Mouse (Mus musculus): ENCODE measurements around the gene Rpl27. TPM values are rescaled to one million over a fixed set of nuclear protein-coding genes. Genes with fewer than 3 reads are reported as not detected.
A peak's percentile ranks its signal among the peaks of the same experiment; 100 is the strongest.
"Not testable (repeated sequence)": the region's sequence is repeated elsewhere in the genome, so short reads cannot be mapped to it uniquely, and the experiment has no call there.

Gene Rpl27
- polyA plus RNA-seq, 1 experiment from 2014 or later: 421 TPM

DNA sequence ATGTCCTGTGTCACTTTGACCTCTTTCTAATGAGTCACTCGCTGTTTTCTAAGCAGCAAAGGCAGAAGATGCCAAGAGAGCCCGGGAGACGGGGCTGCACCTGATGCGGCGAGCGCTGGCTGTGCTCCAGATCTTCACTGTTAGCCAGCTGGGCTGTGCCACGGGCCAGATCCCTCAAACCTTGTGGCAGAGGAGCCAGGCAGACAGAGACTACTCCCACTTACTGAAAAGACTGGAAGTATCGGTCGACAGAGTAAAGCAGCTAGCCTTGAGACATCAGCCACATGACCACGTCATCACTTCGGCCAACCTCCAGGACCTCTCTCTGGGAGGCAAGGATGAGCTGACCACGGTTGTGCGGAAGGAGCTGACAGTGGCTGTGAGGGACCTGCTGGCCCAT lies 8.7 kb upstream of the Rpl27 start:
- H3K9me3 ChIP-seq (ENCODE audit: low read depth, low read length): no peaks in the 10 kb centered on the region

DNA sequence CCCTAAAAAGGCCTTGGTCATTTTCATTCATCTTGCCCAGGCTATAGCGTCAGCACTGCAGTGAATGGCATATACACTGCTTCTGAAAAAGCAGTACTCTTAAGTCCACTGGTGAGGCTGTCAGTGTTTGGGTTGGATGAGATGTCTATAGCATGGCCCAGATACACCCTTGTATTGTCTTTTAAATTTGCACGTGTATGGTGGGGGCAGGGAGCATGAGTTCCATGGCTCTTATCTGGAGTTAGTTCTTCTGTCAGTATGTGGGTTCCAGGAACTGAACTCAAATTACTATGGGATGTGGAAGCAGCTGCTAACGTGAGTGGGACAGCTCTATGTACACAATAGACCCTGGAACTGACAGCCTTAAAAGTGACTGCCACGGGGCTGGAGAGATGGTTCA lies 6.3 kb upstream of the Rpl27 start:
- WGBS: 68% methylated on average over 4 of the region's 4 CpGs
- H3K9ac ChIP-seq: no peak overlapping the region
- no peak overlapping the region for H3K27ac ChIP-seq (ENCODE audit: low read depth)
- no peaks in the 10 kb centered on the region for H3K27me3 ChIP-seq (ENCODE audit: insufficient read depth, low read length)
- H3K9me3 ChIP-seq (ENCODE audit: low read depth, low read length): no peaks in the 10 kb centered on the region
- no peaks in the 10 kb centered on the region for H3K4me1 ChIP-seq (ENCODE audit: insufficient read depth)
- no peak overlapping the region for H3K4me3 ChIP-seq (ENCODE audit: low read depth, low read length)
- peaks cover 43% of the 10 kb centered on the region for H3K36me3 ChIP-seq (ENCODE audit: insufficient read depth)
- no peak overlapping the region for H3K4me2 ChIP-seq
- DNase-seq (no peak), ATAC-seq (ENCODE audit: insufficient read depth) (no peak)
- TF ChIP-seq CTCF (IDR thresholded peaks at IDR 0.05; ENCODE audit: low read depth): no peak

More for the DNA sequence above, 8.7 kb upstream of the Rpl27 start:
- H3K9ac ChIP-seq: no peak overlapping the region
- no peaks in the 10 kb centered on the region for H3K27me3 ChIP-seq (ENCODE audit: insufficient read depth, low read length)
- WGBS: 88% methylated on average over 13 of the region's 13 CpGs
- H3K4me3 ChIP-seq (ENCODE audit: low read depth, low read length): no peak overlapping the region
- H3K36me3 ChIP-seq (ENCODE audit: insufficient read depth): peaks cover 60% of the 10 kb centered on the region
- no peak for ATAC-seq (ENCODE audit: insufficient read depth)
- TF ChIP-seq CTCF (IDR thresholded peaks at IDR 0.05; ENCODE audit: low read depth): no peak
- H3K4me2 ChIP-seq: no peak overlapping the region
- no peak overlapping the region for H3K27ac ChIP-seq (ENCODE audit: low read depth)
- no peaks in the 10 kb centered on the region for H3K4me1 ChIP-seq (ENCODE audit: insufficient read depth)
- no peak for DNase-seq

GRCm38 (mm10) chr11:101436916-101437315 lies 5.2 kb upstream of the Rpl27 start:
- 82% methylated on average over 4 of the region's 4 CpGs for WGBS
- Histone ChIP-seq H3K9ac (no peak overlapping the region), H3K27me3 (ENCODE audit: insufficient read depth, low read length) (no peaks in the 10 kb centered on the region), H3K4me2 (no peak overlapping the region), H3K4me3 (ENCODE audit: low read depth, low read length) (no peak overlapping the region), H3K4me1 (ENCODE audit: insufficient read depth) (no peaks in the 10 kb centered on the region), H3K36me3 (ENCODE audit: insufficient read depth) (peaks cover 36% of the 10 kb centered on the region), H3K27ac (ENCODE audit: low read depth) (no peak overlapping the region), H3K9me3 (ENCODE audit: low read depth, low read length) (no peaks in the 10 kb centered on the region)
- TF ChIP-seq CTCF (IDR thresholded peaks at IDR 0.05; ENCODE audit: low read depth): no peak
- ATAC-seq (ENCODE audit: insufficient read depth) (no peak), DNase-seq (no peak)

- 37% methylated on average over 3 of the region's 3 CpGs for WGBS
- H3K4me1 ChIP-seq (ENCODE audit: insufficient read depth); H3K4me2 ChIP-seq; H3K9ac ChIP-seq; H3K9me3 ChIP-seq (ENCODE audit: low read depth, low read length); DNase-seq; H3K4me3 ChIP-seq (ENCODE audit: low read depth, low read length); H3K27ac ChIP-seq (ENCODE audit: low read depth); ATAC-seq (ENCODE audit: insufficient read depth); H3K27me3 ChIP-seq (ENCODE audit: insufficient read depth, low read length): not testable (repeated sequence)
- peaks cover 29% of the 10 kb centered on the region for H3K36me3 ChIP-seq (ENCODE audit: insufficient read depth)
Observed at GRCm38 (mm10) chr11:101438006-101438405, 4.1 kb upstream of the Rpl27 start.

- H3K9me3 ChIP-seq (ENCODE audit: low read depth, low read length); H3K9ac ChIP-seq; DNase-seq; H3K4me1 ChIP-seq (ENCODE audit: insufficient read depth); H3K27me3 ChIP-seq (ENCODE audit: insufficient read depth, low read length); H3K27ac ChIP-seq (ENCODE audit: low read depth); ATAC-seq (ENCODE audit: insufficient read depth): not testable (repeated sequence)
- peak overlapping the region; percentile 96 for H3K4me2 ChIP-seq
- WGBS: 40% methylated on average over 15 of the region's 15 CpGs
- H3K4me3 ChIP-seq (ENCODE audit: low read depth, low read length): peak overlapping the region; percentile 78
- peaks cover 33% of the 10 kb centered on the region for H3K36me3 ChIP-seq (ENCODE audit: insufficient read depth)
Observed at GRCm38 (mm10) chr11:101441450-101442126, 510 bp upstream of the Rpl27 start.

DNA sequence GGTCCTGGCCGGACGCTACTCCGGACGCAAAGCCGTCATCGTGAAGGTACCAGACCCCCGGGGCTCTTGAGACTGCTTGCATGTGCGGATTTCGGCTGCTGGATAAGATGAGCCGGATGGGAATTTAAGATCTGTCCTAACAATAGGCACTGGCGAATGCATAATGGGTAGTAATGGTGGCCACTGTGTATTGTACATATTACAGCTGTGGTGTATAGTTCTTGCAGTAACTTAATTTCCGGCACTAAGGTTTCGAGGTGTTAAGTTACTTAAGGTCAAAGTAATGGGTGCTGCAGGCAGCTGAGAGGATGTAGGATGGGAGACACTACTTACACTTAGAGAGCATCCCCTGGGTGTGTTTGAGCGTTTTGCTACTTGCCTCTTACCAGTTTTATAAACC lies 662 bp downstream of the Rpl27 start:
- ATAC-seq (ENCODE audit: insufficient read depth) (peak; percentile 10; the same call in 1 of the 2 replicates), DNase-seq (no peak)
- peak overlapping the region; percentile 96 for H3K4me2 ChIP-seq
- no peaks in the 10 kb centered on the region for H3K9me3 ChIP-seq (ENCODE audit: low read depth, low read length)
- H3K27me3 ChIP-seq (ENCODE audit: insufficient read depth, low read length): no peaks in the 10 kb centered on the region
- peaks cover 33% of the 10 kb centered on the region for H3K36me3 ChIP-seq (ENCODE audit: insufficient read depth)
- no peaks in the 10 kb centered on the region for H3K4me1 ChIP-seq (ENCODE audit: insufficient read depth)
- peak overlapping the region; percentile 91 for H3K27ac ChIP-seq (ENCODE audit: low read depth)
- H3K9ac ChIP-seq: peak overlapping the region; percentile 91
- no peak for TF ChIP-seq CTCF (IDR thresholded peaks at IDR 0.05; ENCODE audit: low read depth)
- H3K4me3 ChIP-seq (ENCODE audit: low read depth, low read length): peak overlapping the region; percentile 78
- WGBS: 1% methylated on average over 14 of the region's 14 CpGs

DNA sequence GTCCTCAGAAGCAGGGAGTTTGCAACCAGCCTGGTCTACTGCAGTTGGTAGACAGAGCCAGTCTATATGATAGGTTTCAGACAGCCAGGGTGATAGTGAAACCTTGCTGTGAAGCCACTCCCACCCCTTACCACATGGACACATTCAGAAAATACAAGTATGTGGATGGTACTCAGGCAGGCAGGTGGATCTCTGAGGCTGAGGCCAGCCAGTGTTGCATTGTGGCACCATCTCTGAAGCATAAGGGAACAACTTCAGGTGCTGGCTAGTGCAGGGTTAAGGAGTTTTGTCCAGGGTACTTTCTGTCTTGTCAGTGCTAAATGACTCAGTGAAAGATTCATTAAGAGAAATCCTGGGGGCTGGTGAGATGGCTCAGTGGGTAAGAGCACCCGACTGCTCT lies 4.2 kb downstream of the Rpl27 start:
- Histone ChIP-seq H3K27me3 (ENCODE audit: insufficient read depth, low read length) (no peaks in the 10 kb centered on the region), H3K4me2 (no peak overlapping the region), H3K9ac (no peak overlapping the region), H3K4me3 (ENCODE audit: low read depth, low read length) (no peak overlapping the region), H3K9me3 (ENCODE audit: low read depth, low read length) (no peaks in the 10 kb centered on the region), H3K36me3 (ENCODE audit: insufficient read depth) (peaks cover 33% of the 10 kb centered on the region), H3K27ac (ENCODE audit: low read depth) (no peak overlapping the region; the same call in 1 of the 2 replicates), H3K4me1 (ENCODE audit: insufficient read depth) (no peaks in the 10 kb centered on the region)
- TF ChIP-seq CTCF (IDR thresholded peaks at IDR 0.05; ENCODE audit: low read depth): no peak
- no peak for DNase-seq
- WGBS: 77% methylated on average over 1 of the region's 1 CpGs
- no peak for ATAC-seq (ENCODE audit: insufficient read depth)

DNA sequence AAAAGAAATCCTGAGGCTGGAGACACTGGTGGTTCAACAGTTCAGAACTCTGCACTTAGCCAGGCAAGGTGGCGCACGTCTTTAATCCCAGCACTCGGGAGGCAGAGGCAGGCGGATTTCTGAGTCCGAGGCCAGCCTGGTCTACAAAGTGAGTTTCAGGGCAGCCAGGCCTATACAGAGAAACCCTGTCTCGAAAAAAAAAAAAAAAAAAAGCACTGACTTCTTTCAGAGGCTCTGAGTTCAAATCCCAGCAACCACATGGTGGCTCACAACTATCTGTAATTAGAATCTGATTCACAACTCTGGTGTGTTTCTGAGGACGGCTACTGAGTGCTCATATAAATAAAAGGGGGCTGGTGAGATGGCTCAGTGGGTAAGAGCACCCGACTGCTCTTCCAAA lies 4.8 kb downstream of the Rpl27 start:
- not testable (repeated sequence) for H3K27ac ChIP-seq (ENCODE audit: low read depth); DNase-seq; H3K4me1 ChIP-seq (ENCODE audit: insufficient read depth); ATAC-seq (ENCODE audit: insufficient read depth); H3K27me3 ChIP-seq (ENCODE audit: insufficient read depth, low read length); H3K4me2 ChIP-seq; H3K9ac ChIP-seq; H3K4me3 ChIP-seq (ENCODE audit: low read depth, low read length); H3K9me3 ChIP-seq (ENCODE audit: low read depth, low read length)
- WGBS: 86% methylated on average over 8 of the region's 8 CpGs
- H3K36me3 ChIP-seq (ENCODE audit: insufficient read depth): peaks cover 33% of the 10 kb centered on the region

All from lung, embryonic 14.5 days (tissue).